Mouse (Mus musculus) layer of hippocampus, adult 9-10 months (tissue): ENCODE measurements around the gene Sfta2.

Source experiments
- DNase-seq: peaks from one replicate; pipeline ENCODE4 v3.0.0; 2022; ENCODE audit warnings: low spot score

Gene Sfta2

DNA sequence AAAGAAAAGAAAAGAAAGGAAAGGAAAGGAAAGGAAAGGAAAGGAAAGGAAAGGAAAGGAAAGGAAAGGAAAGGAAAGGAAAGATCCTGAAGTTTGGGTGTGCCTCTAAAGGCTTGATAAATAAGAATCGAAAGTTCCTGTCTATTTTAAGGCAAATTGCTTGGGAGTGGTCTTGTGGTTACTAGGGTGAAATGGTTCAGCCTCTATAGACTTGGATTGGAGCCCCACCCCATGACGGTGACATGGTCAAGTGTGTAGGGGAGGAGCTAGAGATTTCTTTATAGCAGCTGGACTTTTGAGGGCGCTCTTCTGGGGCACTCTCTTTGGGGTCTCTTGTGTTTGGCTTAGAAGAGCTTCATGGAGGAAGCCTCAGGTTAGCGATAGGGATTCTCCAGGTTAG, 7.6 kb upstream of the Sfta2 start:
- no peak for DNase-seq

- no peak for DNase-seq
These were observed 6.9 kb upstream of the Sfta2 start for GRCm38 (mm10) chr17:35594456-35594855.

DNA sequence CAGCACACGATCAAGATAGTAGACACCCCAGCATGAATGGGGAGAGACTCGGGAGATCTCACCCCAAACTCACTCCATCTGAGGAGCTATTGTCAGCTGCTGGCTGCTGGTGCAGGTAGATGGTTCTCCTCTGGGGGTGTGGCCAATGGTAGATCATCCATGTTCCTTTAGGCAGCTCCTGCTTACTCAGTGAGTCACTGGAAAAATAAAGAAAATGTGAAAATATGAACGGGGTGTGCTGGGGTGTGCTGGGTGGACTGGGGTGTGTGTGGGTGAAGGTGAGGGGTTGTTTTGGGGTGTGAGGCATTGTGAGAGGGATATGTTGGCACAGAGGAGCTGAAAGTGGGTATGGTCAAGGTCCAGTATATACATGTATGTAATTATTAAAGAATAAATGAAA, 4.0 kb upstream of the Sfta2 start:
- no peak for DNase-seq

DNA sequence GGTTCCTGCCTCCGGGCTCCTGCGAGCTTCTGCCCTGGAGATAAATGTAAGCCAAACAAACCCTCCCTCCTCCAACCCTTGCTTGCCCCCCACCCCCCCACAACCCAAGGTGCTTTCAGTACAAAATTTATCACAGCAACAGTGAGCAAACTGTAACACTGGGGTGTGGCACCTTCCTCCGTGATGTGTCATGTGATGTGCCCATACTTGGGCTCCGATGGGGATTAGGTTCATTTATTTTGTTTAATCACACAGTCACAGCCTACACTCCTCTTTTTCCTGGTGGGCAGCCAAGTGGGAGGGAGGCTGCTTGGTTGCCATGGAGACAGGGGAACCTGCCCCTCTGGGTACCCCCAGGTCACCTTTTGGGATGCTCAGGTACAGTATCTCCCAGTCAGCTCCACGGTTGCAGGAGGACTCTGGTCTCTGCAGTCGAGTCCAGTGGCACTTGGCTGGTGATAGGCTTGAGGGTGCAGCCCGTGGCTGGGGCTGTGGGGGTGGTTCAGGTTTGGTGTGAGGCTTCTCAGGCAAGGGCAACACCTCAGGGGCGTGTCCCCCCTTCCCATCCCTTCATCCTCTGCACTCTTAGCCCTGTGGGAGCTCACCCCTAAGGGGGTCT, 496 bp downstream of the Sfta2 start:
- DNase-seq, result no peak

DNA sequence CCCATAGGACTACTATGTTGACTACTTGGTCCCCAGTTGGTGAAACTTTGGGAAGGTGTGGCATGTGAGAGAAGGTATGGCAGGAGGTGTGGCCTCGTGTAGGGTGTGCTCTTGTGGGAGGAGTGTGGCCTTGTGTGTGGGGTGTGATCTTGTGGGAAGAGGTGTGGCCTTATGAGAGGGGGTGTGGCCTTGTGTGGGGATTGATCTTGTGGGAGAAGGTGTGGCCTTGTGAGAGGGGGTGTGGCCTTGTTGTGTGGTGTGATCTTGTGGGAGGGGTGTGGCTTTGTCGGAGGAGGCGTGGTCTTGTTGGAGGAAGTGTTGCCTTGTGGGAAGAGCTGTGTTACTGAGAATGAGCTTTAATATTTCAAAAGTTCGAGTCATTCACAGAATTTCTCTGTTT, 15.8 kb downstream of the Sfta2 start:
- DNase-seq, result no peak

GRCm38 (mm10) chr17:35626537-35626936, 25.2 kb downstream of the Sfta2 start, which contains the start of gene Gm9573:
TSS of gene Gm9573 (minus strand) at chr17:35626637.
- DNase-seq, result no peak

DNA sequence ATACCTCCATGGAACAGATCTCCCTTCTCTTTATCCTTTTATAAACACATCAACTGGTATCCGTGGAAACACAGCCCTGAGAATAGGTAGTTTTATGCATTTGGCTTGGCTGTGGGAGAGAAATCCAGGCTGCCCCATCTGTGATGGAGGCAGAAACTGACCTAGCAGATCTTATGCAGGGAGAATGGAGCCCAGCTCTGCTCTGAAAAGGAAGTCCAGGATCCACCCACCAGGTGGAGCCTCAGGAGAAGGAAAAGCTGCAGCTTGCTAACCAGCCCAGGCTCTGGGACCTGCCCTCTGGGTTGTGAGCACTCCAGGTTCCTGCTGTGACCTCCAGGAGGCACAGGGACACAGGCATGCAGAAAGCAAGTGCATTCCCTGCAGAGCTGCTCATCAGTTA, 32.6 kb downstream of the Sfta2 start:
- no peak for DNase-seq

GRCm38 (mm10) chr17:35635202-35635601, 33.9 kb downstream of the Sfta2 start:
- no peak for DNase-seq

DNA sequence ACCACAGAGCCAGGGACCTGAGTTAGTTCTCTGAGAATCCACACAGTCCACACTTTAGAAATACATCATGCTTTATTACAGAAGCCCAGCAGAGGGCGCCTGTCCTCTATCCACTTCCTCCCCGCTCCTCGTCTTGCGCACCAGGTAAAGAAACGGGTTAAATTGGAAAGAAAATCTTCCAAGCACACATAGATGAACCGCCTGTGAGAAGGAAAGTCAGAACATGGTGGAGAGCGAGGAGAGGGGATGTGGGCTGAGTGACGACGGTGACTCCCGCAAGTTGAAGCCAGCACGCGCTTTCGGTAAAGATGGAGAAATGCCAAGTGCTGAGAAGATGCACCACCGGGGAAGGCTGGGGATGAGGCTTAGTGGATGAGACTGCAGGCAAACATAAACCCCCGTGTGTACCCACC, 34.4 kb downstream of the Sfta2 start:
- DNase-seq, result peak; percentile 73

DNA sequence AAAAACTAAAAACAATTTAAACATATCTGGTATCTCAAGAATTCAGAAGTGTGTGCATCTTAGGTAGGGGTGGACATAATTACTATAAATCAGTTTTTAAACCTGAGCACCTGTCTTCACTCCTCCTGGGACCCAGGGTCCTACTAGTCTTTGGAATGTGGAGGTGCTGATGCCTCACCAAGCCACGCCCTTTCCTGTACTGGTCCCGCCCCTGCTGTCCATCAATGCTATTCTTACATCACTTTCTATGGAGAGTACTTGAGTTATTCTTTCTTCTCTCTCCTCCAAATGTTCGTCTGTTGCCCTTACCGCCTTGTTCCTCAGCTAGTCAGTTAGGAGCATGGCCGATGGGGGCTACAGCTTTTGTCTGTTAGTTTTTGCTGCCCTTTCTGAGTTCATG, 35.0 kb downstream of the Sfta2 start:
- DNase-seq, result no peak

DNA sequence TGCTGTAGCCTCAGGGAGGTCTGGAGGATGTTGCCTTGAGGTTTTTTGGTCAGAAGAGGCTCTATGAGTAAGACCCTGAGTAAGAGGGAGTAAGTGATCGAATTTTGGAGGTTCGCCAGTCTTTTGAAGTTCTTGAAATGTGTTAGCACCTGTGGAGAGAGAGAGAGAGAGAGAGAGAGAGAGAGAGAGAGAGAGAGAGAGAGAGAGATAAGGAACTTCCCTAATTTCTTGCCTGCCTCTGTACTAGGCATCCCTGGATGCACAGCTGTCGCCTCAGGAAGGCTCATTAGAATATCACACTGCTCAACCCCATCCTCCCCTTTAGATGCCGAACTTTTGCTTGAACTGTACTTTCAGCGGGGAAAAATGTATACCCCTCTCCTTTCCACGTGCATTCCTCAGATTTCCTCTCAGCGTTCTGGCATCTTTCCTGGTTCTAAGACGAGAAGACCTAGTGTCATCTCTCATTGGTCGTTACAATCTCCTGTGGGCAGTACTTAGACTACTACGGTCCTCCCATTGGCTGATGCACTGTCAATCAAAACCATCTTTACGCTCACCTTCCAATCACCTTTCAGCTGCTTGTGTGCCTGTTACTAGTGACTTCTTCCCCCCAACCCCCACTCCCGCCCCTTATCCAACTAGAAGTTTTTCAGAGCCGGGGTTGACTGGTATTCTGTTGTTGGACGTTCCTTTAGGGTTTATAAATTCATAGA, 37.3 kb downstream of the Sfta2 start:
- peak; percentile 43 for DNase-seq

GRCm38 (mm10) chr17:35639352-35639751, 38.0 kb downstream of the Sfta2 start:
- DNase-seq, result no peak

DNA sequence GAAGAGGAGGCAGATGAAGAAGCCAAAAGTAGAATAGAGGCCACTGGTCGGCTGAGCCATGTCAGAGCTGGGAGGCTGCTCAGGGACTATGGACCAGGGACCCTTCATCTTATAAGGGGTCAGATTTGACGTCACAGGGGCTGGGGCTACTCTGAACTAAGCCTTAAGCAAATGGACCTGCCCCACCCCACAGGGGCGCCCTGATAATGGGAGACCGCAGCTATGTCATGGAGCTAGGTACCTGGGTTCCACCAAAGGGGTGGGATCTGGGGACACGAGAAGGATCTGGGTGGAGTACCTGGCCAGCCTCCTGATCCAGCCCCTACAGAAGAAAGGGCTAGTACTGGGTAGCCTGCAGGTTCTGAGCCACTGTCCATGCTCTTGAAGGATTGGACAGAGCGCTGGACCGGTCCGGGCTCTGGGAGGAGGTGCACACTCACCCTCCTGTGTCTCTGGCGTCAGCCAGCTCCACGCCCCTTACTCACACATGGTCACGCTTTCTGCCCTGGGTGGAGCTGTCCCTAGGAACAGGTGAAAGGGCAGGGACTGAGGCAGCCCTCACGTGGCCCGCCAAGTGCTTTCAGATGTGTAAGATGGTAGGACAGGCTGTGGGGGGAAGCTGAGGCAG, 42.4 kb downstream of the Sfta2 start, which contains the start of gene Mucl3:
Gene Mucl3 (minus strand): TSS at position 87 of the 628 bp plus-strand sequence.
- DNase-seq, result no peak

- no peak for DNase-seq
These were observed 48.1 kb downstream of the Sfta2 start for GRCm38 (mm10) chr17:35649429-35649828.

GRCm38 (mm10) chr17:35653086-35653485, 51.7 kb downstream of the Sfta2 start:
- no peak for DNase-seq

- DNase-seq, result no peak
These were observed 64.7 kb downstream of the Sfta2 start for GRCm38 (mm10) chr17:35665957-35666515.

- no peak for DNase-seq
These were observed 65.5 kb downstream of the Sfta2 start for GRCm38 (mm10) chr17:35666851-35667256.

GRCm38 (mm10) chr17:35667334-35668065, 66.2 kb downstream of the Sfta2 start, which contains the start of gene Vars2:
TSS of gene Vars2 (minus strand) at chr17:35667592.
- peak; percentile 89 for DNase-seq

DNA sequence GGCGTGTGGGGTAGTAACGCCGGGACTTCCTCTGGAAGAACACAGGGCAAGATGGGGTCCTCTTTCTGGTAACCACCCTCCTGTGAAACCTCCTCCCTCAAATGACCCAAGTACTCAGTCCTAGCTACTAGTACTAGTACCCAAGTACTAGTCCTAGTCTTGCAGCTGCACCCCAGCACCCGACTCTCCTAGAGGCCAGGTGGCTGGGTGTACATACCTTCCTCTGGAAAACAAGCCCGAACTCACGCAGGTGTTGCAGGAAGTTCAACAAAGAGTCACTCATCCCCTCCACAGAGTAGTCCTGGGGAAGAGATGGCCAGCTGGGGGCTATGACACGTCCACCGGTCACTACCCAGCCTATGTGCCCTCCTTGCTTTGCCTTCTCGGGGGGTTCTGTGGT, 68.4 kb downstream of the Sfta2 start:
- DNase-seq, result no peak

- DNase-seq, result no peak
These were observed 70.5 kb downstream of the Sfta2 start for GRCm38 (mm10) chr17:35671846-35672245.

- DNase-seq, result no peak
These were observed 71.2 kb downstream of the Sfta2 start for GRCm38 (mm10) chr17:35672527-35672926.

DNA sequence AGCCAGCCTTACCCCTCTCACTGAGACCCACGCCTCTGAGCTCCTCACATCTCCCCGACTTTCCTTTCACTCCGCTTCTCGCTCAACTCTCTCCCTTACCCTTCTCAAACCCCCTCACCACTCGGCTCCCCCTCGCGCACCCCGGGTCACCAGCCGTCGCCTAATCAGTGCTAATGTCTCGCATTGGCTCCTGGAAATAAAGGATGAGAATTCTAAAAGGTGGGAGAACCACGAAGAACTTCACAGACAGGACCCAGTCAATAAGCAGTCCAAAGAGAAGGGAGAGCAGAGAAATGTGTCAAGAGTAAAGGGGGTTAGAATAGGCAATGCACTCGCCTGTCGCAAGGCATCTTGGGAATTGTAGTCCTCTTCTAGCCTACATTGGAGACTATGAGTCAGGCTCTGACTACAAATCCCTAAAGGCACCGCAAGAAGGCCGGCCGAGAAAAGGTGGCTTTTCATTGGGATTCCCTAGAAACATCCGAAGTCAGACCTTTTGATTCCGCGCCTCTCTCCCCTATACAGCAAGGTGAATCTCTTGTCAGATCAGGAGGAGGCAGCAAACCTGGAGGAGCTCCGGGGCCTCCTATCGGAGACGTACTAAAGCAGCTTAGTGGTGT, 72.2 kb downstream of the Sfta2 start, which contains the start of gene Gtf2h4:
Gene Gtf2h4 (minus strand): TSS at position 324 of the 620 bp plus-strand sequence.
- DNase-seq, result peak; percentile 97
